Mouse (Mus musculus) spleen, postnatal 10 days (tissue): ENCODE measurements around the gene Stim2.

Experiments
- DNase-seq, 2 experiments: peaks; one replicate each; pipeline ENCODE4 v3.0.0; 2021 to 2022; ENCODE audit warnings: low spot score in 2 of 2

Stim2 gene

DNA sequence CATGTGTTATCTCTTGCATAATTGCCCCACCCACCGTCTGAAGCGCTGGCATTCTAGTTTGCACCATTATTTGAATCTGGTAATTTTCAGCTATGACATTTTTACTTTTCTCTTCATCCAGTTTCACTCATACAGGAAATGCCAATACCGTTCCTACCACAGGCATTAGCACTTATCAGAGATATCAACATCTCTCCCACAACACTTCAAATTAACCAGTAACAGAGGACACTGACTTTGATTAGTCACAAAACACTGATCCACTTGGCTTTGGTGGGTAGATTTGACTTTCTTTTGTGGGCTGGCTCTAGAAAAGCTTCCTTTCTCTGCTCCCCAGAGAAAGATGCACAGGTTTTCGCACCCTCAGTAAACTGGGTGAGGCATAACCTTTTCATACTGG lies 3.7 kb upstream of the Stim2 start:
- no peak for DNase-seq

DNA sequence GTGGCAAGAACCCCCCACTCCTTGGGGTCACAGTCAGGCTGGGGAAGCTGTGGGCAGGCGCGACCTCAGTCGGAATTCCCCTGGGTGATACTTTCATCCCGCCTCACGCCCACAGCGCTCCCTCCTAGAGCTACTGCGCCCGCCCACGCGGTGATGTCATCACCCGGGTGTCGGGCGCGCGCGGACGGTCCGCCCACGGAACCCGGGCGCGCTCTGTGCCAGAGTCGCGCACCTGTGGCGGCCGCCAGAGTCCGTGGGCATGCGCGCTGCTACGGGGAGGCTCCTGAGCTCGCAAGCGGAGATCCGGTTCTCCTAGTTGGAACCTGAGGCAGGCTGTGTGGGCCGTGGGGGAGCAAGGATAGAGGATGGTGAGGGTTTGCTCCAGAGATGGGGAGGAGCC lies 3.0 kb upstream of the Stim2 start:
- peak; percentile 61 to 85 for DNase-seq

DNA sequence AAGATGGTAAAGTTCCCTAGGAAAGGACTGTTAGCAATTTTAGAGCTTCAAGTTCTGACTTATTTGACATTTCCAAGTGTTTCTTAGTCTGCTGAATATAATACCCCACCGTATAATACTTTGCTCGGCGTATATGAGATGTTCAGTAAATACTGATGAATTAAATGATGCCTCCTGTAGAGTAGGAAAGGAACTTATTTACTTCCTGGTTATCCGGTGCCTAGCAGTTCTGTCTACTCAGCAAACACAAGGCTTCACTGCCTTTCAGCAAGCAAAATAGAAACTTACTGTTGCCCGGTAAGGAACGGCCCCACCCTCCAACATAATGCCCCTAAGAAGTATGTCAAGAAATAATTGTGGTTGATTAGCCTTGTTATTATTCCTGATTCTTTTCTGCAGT lies 1.5 kb upstream of the Stim2 start:
- DNase-seq, result no peak

DNA sequence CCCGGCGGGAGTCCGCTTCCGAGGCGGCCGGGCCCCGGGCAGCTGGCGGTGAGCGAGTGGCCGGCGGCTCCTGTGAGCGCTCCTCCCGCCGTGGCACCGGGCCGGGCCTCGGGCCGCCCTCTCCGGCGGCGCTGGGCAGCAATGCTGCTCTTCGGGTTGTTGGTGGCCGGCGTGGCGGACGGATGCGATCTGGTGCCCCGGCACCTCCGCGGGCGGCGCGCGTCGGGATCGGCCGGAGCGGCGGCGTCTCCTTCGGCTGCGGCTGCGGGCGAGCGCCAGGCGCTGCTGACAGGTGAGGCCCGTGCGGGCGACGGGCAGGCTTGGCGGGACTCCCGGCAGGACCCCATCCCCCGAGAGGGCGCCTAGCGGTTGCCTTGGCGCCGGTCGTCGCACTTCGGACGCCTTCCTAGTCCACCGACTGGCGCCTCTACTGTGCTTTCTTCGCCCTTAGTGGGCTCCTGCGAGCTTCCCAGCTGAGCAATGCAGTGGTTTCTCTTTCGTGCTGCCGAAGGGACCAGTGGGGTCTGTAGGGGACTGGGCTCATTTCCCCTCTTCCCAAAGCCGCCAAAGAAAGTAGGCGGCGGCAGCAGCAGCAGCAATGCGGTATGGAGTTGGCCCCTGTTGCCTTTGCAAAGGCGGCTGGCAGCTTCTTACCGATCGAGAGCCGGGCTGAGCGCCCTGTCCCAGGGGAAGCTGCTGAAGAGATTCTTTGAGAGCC lies 603 bp downstream of the Stim2 start:
- peak; percentile 63 to 71 for DNase-seq

DNA sequence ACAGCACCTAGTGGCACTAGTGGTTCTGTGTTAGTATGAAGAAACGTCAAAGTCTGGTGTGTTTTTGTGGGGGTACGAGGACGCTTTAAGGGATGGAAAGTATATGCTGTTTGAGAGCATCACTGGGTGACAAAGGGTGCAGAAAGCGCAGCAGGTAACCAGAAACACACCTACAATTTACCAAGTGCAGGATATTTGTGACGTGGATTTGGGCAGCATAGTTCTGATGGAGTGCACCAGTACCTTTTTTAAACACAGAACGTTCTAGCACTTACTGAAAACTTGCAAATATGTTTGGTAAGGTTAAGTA lies 1.1 kb downstream of the Stim2 start:
- no peak for DNase-seq

DNA sequence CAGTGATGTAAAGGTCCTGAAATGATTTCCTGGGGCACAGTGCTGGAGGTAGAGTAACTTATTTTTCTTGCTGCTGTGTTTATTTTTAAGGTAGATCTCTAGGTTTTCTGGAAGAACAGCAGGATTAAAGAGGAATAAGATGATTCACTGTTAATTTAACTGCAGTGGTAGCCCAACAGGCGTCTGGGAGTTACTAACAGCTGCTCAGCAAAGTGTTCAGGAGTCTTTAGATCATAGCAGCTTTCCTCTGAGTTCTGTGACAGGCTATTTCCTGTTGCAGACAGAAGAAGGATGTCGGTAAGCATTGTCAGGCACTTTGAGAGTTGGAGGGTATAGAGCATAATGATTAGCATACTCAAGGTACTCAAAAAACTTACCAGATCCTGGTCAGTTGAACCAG lies 1.5 kb downstream of the Stim2 start:
- DNase-seq, result no peak

DNA sequence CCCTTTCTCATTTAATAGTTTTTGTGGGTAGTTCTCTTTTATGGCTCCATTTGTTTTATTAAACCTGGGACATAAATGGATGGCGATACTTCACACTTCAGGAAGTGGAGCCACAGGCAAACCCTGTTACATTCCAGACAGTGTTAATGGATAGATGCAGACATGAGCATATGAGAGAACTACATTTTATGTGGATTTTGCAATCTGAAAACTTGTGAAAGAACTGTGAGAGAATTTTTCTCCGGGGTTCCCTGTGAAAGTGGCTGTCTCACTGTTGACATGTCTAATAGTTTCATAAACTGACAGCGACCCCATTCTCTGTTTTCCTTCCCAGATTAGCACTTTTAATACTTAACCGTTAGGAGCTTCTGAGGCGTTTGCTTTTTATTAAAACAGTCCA lies 2.7 kb downstream of the Stim2 start:
- DNase-seq, result no peak

DNA sequence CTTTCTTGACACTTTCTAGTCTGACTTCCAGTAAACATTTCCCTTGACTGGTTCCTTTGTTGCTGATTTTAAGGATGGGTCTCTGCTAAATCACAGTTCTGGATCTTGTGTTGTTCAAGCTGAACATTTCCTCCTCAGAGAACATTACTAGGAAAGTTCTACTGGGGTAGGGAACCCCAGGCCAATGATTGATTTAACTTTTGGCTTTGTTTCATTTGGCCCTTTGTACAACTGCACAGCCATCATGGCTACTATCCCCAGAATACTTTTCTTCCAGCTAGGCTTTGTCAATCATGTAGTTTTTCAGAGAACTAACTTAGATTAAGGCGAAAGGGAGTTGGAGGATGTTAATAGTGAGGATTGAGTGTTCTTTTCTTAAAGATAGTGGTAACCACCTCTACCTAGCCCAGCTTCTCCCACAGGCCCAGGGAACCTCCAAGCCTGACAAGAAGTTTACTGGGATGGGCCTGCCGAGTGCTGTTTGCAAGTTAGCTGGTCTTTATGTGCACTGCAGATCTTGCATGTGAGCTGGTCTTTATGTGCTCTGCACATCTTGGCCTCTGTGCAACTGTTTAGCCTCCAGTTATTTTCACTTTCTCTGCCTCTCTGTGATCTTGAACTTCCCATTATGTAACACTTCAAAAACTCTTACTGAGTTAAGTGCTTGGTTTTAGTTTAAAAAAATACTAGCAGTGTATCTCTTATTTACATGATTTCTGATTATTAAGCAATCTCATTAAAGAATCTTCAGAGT lies 7.0 kb downstream of the Stim2 start:
- DNase-seq, result no peak

DNA sequence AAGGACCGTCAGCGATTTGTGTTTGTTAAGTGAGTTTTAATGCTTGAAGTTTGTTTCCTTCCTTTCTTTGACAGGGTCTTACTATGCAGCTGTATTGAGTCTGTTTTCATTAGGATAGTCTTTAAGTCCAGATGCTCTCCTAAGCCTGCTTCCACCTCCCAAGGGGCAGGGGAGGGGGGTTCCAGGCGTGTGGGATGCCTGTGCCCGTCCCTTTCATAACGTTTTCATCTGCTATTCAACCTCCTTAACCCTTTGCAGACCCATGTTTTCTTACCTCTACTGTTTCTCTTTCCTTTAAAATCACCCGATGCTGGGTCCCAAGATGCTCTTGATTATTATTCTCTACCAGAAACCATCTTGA lies 7.5 kb downstream of the Stim2 start:
- no peak for DNase-seq

DNA sequence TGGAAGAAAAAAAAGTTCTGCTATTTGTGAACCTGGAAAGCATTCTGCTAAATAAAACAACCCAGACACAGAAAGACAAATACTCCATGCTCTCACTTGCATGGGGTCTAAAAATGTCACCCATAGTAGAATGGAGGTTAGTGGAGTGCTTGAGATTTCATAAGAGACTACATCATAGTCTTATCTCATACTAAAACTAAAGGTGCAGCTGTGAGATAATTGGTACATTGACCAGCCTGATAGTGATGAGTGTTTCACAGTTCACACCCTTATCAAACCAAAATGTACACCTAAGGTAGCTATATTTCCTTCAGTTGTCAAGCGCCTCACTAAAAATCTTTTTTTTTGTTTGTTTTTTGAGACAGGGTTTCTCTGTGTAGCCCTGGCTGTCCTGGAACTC lies 8.5 kb downstream of the Stim2 start:
- DNase-seq, result no peak

DNA sequence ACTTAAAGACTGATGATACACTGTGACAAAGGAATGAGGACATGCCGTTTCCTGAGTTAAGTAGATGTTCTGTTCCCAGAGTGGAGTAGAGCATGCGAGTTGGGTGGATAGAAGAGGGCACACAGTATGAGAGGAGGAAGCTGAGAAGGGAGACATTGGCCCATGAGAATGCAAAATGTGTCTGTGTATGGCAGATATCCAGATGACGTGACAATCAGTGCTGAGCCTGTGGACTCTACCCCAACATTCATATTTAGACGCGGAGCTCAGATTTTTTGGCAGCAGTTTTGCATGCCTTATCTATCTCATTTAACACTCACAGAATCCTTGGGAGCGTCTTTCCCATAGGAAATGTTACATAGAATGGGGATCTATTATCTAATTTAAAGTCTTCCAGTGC lies 9.3 kb downstream of the Stim2 start:
- no peak for DNase-seq

DNA sequence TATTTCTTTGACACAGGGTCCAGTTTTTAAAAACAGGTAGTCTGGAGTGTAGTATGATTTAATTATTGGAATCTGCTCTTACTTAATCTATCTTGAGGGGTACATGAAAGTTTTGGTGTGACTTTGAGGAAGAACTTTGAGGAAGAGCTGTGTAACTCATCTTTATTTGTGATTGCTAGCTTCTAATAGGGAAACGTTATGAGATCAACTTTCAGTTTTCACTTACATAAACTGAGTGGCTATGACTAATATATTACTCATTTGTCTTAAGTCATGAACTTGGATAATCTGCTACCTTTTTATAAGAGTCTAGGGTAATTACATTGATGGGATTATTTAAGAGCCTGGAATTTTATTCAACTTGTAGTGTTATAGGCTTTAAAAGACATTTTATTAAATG lies 15.0 kb downstream of the Stim2 start:
- DNase-seq, result no peak

DNA sequence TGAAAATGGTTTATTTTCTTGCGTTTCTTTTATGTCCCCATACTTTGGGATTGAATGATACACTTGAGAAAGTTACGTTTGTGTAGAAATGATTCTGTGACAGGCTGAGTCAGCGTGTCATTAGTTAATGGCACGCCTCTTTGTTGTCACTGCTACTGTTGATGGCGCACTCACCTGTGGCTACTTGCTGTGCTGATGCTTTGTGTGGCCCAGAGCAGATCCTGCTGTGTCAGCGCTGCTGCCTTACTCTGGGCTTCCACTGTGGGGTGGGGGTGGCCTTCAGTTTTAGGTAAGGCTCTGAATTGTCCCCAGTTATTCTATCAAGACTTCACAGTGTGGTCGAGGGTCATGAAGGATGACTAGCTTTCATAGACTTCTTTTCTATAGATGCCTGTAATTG lies 18.8 kb downstream of the Stim2 start:
- DNase-seq, result no peak

DNA sequence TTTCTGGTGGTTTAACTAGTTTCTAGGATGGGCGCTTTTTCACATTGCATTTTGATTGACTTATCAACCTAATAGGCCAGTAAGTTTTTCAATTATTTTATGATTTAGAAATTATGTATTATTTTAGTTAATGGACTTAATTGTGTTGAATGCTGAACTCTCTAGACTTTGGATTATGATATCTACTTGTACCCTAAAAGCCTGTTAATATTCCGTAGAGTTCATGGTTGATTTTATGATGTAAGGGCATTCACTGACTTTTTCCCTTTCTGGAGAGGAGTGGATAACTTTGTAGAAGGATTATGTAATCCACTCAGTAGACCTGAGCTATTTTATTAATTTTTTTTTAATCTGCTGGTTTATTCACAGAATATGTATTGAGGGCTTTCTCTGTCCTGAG lies 20.6 kb downstream of the Stim2 start:
- DNase-seq, result no peak

DNA sequence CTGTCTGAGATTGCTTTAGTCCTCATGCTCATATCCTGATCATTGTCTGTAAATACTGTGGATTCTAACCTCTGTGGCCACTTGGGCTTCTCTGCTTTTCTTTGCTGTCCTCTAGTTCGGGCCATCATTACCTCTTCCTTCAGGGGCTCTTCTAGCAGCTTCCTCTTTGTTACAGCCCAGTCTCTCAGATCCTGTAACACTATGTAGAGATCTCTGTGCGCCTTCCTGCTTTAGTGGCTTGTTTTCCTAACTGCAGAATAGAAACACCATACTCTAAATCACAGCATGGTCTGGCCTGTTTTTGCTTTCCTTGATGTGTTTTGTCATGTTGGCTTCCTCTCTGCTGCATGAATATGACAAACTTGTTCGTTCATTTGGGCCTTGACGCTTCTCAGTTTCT lies 21.2 kb downstream of the Stim2 start:
- DNase-seq, result no peak

DNA sequence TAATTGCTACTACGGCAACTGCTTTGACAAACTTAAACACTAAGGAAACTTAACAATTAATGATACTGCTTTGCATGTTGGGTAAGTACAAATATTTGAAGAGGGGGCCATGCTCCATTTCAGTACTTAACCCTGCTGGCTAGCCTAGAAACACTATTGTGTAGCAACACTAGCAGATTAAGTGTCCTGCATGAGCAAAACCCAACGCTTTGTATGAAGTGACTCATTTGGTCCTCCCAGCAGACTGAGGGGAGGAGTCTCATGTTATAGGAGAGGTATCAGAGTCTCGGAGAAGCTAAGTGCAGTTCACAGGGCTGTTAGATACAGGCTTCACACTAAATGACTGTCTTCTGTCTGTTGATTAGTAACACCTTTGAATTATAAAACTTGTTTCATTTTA lies 26.3 kb downstream of the Stim2 start:
- no peak for DNase-seq

DNA sequence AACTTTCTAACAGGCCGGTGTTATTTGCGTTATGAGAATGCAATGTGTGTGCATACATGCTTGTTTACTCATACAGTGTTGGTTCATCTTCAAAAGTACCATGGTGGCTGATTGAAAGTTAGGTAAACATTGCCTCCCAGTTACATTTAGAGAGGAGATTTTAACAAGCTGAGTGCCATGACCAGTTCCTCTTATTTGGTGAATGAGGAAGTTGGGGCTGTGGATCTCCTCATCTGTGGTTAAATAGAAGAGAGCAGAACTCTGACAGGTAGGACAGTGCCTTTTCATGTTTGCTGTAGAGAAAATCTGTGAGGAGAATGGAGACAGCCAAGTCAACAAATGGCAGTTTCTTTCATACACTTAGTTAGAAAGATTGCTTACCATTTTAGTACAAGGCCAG lies 27.3 kb downstream of the Stim2 start:
- DNase-seq, result no peak

DNA sequence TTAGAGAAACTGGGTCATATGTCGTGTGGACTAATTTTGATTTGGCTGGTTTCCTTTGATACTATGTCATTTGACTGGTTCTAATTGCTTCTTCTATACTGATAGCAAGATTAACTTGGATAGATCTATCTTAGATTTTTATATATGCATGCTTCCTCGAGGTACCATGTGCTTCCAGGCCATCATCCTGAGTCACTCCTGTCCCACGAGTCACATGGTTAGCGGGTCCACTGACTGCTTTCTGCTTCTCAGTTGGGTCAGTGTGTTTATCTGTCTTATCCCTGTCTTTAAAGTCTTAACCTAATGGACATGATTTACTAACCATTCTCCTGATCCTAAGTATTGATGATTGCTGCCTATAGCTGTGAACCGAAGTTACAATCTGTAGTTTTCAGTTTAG lies 34.9 kb downstream of the Stim2 start:
- no peak for DNase-seq

DNA sequence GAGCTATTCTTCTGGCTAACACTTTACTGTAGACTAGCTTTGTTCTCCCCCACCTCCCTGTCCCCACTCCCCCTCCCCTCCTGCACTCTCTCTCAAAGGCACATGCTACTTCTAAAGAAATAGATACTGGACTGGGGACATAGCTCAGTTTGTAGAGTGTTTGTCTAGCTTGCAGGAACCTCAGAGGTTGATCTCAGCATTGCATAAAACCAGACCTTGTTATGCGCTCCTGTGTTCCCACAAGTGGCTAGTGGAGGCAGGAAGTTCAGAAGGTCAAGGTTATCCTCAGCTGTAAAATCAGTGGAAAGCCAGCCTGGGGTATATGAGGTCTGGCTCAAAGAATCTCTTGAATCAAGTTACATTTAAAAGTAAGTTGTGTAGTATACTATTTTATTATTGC lies 36.4 kb downstream of the Stim2 start:
- no peak for DNase-seq

DNA sequence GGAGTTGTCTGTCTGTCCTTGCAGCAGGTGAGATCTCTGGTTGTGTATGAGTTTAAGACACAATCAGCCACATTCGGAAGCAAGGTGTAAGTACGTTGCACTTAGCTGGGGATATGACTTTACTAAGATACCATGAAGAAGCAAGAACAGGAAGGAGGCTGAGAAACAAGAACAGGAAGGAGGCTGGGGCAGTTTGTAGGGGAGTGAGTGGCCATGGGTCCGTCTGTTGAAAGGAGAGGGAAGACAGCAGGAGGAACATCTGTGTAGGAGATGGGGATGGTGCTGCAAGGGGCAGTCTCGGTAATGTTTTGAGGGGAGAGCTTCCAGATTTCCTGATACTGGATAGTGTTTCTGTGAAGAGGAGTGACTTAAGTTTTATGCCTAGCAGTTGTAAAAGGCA lies 40.3 kb downstream of the Stim2 start:
- DNase-seq, result no peak

DNA sequence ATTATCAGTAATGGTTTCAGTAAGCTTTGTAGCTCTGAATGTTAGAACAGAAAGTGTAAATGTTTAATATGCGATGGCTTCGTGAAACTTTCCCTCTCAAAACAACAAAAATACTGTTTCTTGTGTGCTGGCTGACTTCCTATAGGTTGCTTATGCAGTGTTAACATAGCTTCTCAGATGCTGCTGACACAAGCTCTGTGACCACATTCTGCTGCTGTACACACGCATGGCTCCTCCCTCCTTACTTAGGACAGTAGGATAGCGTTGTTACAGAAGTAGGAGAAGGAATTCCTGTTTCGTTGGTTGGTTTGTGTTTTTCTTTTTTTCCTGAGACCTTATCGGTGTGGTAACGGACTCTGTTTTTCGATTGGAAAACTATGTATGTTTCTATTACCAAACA lies 42.2 kb downstream of the Stim2 start:
- no peak for DNase-seq

DNA sequence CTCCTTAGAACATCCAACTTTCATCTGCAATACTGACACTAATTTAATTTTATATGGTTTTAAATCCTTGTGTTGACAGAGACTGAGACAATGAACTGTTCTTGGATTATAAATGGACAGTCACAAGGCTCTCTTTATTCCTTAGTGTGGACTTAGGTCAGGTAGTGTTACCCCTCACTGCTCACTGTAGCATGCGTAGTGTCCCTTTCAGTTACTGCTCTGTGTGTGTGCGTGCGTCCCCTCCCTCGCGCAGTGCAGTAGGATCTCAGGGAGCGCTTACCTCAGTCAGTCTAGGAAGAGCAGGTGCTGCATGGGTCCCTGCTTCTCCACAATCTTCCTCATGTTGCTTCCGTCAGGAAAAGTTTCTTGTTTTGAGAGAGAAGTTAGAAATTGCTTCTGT lies 43.7 kb downstream of the Stim2 start:
- DNase-seq, result no peak

DNA sequence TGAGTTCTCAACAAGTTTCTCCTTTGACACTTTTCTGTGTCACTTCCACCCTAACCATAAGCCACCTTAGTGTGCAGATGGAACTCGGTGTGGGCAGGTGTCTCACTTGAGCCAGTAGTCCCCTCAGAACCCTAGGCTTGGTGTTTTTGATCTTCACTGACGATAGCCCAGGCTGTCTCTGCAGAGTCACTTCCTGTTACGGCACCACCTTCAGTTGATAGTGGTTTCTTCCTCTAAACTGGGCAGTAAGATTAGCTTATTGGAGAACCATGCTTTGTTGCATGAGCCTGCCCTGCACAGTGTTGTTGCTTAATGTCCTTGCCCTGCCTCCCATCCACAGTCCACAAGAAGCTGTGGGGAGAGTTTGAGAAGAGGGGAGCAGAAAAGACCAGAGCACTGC lies 47.2 kb downstream of the Stim2 start:
- DNase-seq, result peak in 1 of 2 experiments; percentile 18

DNA sequence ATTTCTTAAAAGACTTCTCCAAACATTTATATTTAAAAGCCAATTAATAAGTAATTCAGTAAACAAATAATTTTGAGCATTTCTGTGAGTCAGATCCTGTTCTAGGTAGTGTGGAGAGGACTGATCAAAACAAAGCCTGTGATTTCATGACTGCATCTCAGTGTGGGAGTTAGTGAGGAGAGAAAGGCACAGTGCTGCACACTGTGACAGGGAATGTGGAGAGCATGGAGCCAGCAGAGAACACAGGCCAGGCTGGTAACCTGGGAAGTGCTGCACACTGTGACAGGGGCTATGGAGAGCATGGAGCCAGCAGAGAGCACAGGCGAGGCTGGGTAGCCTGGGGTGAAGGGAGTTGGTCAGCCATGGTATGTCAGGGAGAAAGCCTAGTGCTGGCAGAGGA lies 48.1 kb downstream of the Stim2 start:
- no peak for DNase-seq
